Mouse (Mus musculus): ENCODE results near the gene Olfr467. TPM values are rescaled to one million over a fixed set of nuclear protein-coding genes. Genes with fewer than 3 reads are reported as not detected.

Gene Olfr467
- polyA plus RNA-seq, 1 experiment from 2014 or later = not detected

Other genes with a start within 250 kb of the Olfr467 start
- 5.8 and 8.0 TPM in 2 replicates for gene Olfml1, start 244.8 kb upstream of the Olfr467 start, polyA plus RNA-seq (2016; fragmentation: Nextera tagmentation; extraction: Ambion mirVana)
- gene Ppfibp2, start 217.1 kb upstream of the Olfr467 start, polyA plus RNA-seq (2016; fragmentation: Nextera tagmentation; extraction: Ambion mirVana) = 8.0 and 13.3 TPM in 2 replicates
- 0.15 TPM in 1 of 2 replicates, not detected in the other for gene 5330417H12Rik, start 187.1 kb upstream of the Olfr467 start, polyA plus RNA-seq (2016; fragmentation: Nextera tagmentation; extraction: Ambion mirVana)
- gene Cyb5r2, start 54.2 kb upstream of the Olfr467 start, polyA plus RNA-seq (2016; fragmentation: Nextera tagmentation; extraction: Ambion mirVana) = 1.2 and 1.3 TPM in 2 replicates
- gene Ovch2, start 11.1 kb upstream of the Olfr467 start, polyA plus RNA-seq (2016; fragmentation: Nextera tagmentation; extraction: Ambion mirVana) = not detected in 2 replicates
- not detected in 2 replicates for gene Olfr469, start 13.3 kb downstream of the Olfr467 start, polyA plus RNA-seq (2016; fragmentation: Nextera tagmentation; extraction: Ambion mirVana)
- gene Olfr470, start 35.2 kb downstream of the Olfr467 start, polyA plus RNA-seq (2016; fragmentation: Nextera tagmentation; extraction: Ambion mirVana) = not detected in 2 replicates
- gene Olfr472, start 85.6 kb downstream of the Olfr467 start, polyA plus RNA-seq (2016; fragmentation: Nextera tagmentation; extraction: Ambion mirVana) = 0.03 TPM in 1 of 2 replicates, not detected in the other
- not detected in 2 replicates for gene Olfr473, start 118.2 kb downstream of the Olfr467 start, polyA plus RNA-seq (2016; fragmentation: Nextera tagmentation; extraction: Ambion mirVana)
- gene Olfr474, start 142.4 kb downstream of the Olfr467 start, polyA plus RNA-seq (2016; fragmentation: Nextera tagmentation; extraction: Ambion mirVana) = not detected in 2 replicates
- not detected in 2 replicates for gene Olfr476, start 152.5 kb downstream of the Olfr467 start, polyA plus RNA-seq (2016; fragmentation: Nextera tagmentation; extraction: Ambion mirVana)
- not detected in 2 replicates for gene Olfr477, start 174.4 kb downstream of the Olfr467 start, polyA plus RNA-seq (2016; fragmentation: Nextera tagmentation; extraction: Ambion mirVana)
- not detected in 2 replicates for gene Olfr478, start 221.7 kb downstream of the Olfr467 start, polyA plus RNA-seq (2016; fragmentation: Nextera tagmentation; extraction: Ambion mirVana)
- not detected in 2 replicates for gene Olfr479, start 238.4 kb downstream of the Olfr467 start, polyA plus RNA-seq (2016; fragmentation: Nextera tagmentation; extraction: Ambion mirVana)

All from heart, embryonic 10.5 days (tissue).